Mouse (Mus musculus) CH12.LX (cell line): Measurements from ENCODE around the gene Tmem255b.

Source experiments
- BHLHE40 ChIP-seq: IDR thresholded peaks from 2 replicates; pipeline ENCODE4 v1.6.1; 2011; ENCODE audit warnings: mild to moderate bottlenecking, low read depth, low read length, improper control_type of control experiment
- CTCF ChIP-seq, 2 experiments: IDR thresholded peaks in 1 of 2; conservative IDR thresholded peaks in 1 of 2; 2 replicates each; pipeline ENCODE4 v1.5.1; 2011 to 2012; ENCODE audit warnings: low read depth in 2 of 2, low read length in 2 of 2, improper control_type of control experiment in 1 of 2, inconsistent platforms in 1 of 2, mild to moderate bottlenecking in 1 of 2, moderate library complexity in 1 of 2
- POLR2A ChIP-seq: IDR thresholded peaks from 2 replicates; pipeline ENCODE4 v1.6.1; 2011; ENCODE audit warnings: low read depth, mild to moderate bottlenecking, improper control_type of control experiment, low read length

GRCm38 (mm10) chr8:13437531-13437930 lies 2.5 kb downstream of the Tmem255b start:
- TF ChIP-seq BHLHE40: no peak
- TF ChIP-seq POLR2A: no peak
- TF ChIP-seq CTCF (conservative IDR thresholded peaks at IDR 0.05 in 1 of 2, IDR thresholded peaks at IDR 0.05 in 1 of 2; ENCODE audit: low read depth in 2 of 2, low read length in 2 of 2): no peak
